Mouse (Mus musculus): ENCODE measurements at regions not wholly inside any gene's neighbourhood (a gene's known extent, or its start where the extent isn't known, plus 50 kb on each side); places are given as distances from the start of the nearest gene placed in this dataset.

DNA sequence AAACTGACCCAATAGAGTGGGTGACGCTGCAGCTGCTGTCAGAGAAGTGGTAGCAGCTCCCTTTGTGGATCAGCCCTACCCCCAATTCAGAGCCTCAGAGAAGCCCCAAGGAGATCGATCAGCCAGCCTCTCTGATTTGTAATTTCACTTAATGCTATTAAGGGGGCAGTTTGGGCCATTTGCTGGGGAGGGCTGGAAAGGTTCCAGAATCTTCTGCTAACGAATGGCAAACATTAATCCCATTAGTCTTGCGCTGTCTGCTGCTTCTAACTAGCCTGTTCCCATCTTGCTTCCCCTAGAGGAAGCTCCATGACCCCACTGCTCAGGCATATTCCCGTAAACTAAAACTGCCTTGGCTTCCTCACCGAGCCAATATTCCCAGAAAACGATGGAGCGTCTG, 59.9 kb upstream of the Lrrn2 start:
- DNase-seq (ENCODE audit: low read depth): no peak

DNA sequence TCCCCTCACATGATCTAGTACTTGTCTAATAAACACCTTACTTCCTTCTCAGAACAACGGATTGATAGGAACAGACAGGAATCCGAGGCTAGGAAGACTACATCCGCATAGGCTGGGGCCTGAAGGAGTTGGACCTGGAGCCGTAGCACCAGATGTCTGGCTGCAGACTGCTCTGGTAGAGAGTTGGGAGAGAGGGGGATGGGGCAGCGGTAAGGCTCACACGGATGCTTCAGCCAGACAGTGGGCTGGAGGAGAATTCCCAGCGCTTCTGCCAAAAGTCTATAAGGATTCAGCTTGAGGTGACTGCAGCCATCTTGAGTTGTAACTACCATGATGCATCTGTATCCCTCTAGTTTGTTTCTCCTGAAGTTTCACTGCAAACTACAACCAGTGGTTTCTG, 61.8 kb upstream of the Lrrn2 start:
- no peak for DNase-seq (ENCODE audit: low read depth)

DNA sequence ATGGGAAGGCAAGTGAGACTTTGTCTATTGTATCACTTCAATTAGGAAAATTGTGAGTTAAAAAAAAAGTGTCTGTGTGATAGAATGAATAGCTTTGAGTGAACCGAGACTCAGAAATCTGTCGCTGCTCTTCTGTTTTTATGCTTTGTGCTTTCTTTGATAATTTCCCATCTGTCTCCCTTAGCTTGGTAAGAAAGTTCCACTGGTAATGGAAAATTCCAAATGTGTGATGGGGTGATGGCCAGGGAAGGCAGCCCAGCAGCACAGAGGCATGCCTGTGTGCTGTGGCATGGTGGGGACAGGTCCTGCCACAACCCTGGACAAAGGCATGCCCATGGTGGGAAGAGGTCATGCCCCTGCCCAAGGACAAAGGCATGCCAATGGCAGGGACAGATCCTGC, 62.7 kb upstream of the Lrrn2 start:
- DNase-seq (ENCODE audit: low read depth): no peak

DNA sequence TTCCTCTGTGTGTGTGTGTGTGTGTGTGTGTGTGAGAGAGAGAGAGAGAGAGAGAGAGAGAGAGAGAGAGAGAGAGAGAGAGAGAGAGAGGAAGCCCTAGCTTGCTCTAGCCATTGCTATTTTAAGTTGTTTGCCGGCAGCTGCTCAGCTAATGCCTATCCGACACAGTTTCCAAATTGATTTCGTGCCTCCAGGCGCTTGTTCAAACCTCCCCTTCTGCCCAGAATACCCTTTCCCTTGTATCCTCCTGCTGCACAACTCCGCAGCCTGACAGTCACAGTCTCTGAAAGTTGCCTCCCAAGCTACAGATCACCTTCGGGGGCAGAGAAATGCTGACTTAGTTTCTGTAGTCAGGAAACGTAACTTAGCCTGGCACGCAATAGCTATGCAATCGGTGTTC, 63.9 kb upstream of the Nfasc start:
- DNase-seq (ENCODE audit: low read depth): no peak

DNA sequence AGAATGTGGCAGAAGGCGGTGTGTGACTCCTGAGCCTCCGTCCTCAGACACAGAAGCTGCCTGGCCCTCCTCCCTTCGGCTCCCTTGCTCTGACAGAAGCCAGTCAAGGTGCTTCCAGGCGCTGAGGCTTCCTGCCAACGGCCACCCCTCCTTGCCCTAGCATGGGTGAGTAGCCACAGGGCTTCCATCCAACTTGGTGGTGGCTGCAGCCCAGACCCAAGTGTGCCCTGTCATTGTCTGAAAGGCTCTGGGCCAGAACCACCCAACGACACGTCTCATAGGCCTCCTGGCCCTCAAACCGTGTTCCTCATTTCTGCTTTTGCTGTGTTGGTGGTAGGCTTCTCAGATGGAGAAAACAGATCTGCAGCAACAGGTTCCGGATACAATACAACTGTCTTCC, 62.2 kb upstream of the Nfasc start:
- DNase-seq (ENCODE audit: low read depth): no peak

DNA sequence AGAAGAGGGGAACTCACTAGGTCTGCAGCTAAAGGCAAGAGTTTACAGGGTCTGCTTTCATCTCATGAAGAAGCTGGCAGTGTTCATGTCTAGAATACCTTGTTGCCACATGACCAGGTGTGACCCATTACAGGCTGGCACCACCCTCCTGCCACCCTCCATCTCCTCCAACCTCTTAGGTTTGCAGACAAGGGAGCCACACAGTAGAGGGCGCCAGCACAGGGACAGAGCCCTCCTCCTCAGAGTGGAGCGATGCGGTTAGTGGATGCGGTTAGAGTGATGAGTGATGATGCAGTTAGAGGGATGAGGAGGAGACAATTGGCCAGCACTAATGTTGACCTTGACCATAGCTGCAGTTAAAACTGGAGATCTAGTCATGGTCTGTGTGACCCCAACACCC, 60.8 kb upstream of the Nfasc start:
- no peak for DNase-seq (ENCODE audit: low read depth)

DNA sequence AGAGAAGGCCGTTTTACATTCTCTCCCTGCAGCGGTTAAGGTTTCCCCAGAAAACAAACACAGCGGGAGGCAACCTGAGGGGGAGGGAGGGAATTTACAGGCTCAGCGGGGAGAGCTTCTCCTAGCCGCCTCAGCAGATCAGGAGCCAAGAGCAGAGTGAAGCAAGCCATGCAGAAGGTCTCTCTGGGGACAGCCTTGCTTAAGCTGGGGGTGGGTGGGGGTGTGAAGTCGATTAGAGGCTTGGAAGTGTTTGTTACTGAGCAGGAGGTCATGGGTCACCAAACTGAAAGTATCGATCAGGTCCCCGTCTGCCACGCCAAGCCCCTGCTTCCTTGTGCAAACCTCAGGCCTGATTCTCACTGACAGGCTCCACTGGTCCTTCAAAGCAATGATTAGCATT, 58.7 kb upstream of the Nfasc start:
- DNase-seq (ENCODE audit: low read depth): no peak

DNA sequence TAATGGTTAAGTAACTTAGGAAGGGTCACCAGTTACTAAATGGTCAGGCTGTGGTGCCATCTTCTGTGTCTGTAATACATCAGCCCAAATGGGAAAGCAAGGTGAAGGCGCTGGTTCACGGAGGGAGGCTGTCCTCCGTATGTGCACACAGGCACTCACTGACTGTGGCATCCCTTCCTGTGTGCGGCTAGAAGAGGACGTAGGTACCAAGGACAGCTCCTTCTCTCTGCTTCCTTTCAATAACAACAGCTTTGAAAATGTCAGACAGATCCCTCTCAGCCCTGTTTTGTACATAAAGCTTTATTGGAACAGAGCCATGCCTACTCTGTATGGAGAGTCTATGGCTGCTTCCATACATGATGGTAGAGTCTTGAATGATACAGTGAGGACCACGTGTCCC, 57.7 kb upstream of the Nfasc start:
- DNase-seq (ENCODE audit: low read depth): peak; percentile 2

DNA sequence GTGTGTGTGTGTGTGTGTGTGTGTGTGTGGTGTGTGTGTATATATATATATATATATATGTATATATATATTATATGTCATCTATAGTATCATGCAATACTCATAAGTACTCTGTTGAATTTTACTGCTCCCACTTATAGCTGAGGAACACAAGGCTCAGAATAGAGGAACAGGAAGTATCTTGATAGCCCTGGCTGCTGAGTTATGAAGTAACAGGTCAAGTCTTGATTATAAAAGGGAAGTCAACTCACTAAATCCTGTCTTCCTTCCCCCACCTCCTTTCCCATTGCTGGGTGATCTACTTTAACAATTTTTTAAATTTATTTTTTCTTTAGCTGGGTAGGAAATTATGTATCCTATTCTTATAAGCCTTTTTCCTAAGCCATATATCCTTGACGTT, 52.9 kb upstream of the Nfasc start:
- no peak for DNase-seq (ENCODE audit: low read depth)

All from fibroblast of lung, adult 2 months (primary cell).